Mouse (Mus musculus) intestine, embryonic 16.5 days (tissue): ENCODE results near the gene Akp3. TPM values are rescaled to one million over a fixed set of nuclear protein-coding genes. Genes with fewer than 3 reads are reported as not detected.

Experiments used
- ATAC-seq: fragments of 200-750 bp; cut with Nextera tagmentation; 2 replicates; pipeline ENCODE4 v1.8.0; 2017; ENCODE audit warnings: moderate TSS enrichment, moderate library complexity
- H3K27ac ChIP-seq: fragments of 300-500 bp; sonication (generic); 2 replicates; pipeline ENCODE4 v1.5.1; 2014; ENCODE audit warnings: mild to moderate bottlenecking, low read length
- H3K27me3 ChIP-seq: fragments of 300-500 bp; sonication (generic); replicated peaks from 2 replicates; pipeline ENCODE4 v1.6.1; 2014; ENCODE audit warnings: low read length, control low read depth, mixed read lengths; ENCODE audit not compliant: control insufficient read depth, insufficient read depth
- H3K36me3 ChIP-seq: fragments of 300-500 bp; sonication (generic); 2 replicates; pipeline ENCODE4 v1.6.1; 2014; ENCODE audit warnings: low read length, control low read depth; ENCODE audit not compliant: control insufficient read depth, insufficient read depth
- H3K4me1 ChIP-seq: fragments of 300-500 bp; sonication (generic); 2 replicates; pipeline ENCODE4 v1.6.1; 2014; ENCODE audit warnings: low read length, control low read depth, mixed read lengths; ENCODE audit not compliant: control insufficient read depth, insufficient read depth
- H3K4me2 ChIP-seq: fragments of 300-500 bp; sonication (generic); 2 replicates; pipeline ENCODE4 v1.6.1; 2014; ENCODE audit warnings: low read depth, low read length, control low read depth
- H3K4me3 ChIP-seq: fragments of 300-500 bp; sonication (generic); 2 replicates; pipeline ENCODE4 v1.5.1; 2014; ENCODE audit warnings: mild to moderate bottlenecking, low read length
- H3K9ac ChIP-seq: fragments of 300-500 bp; sonication (generic); 2 replicates; pipeline ENCODE4 v1.6.1; 2014; ENCODE audit warnings: low read depth, low read length
- H3K9me3 ChIP-seq: fragments of 300-500 bp; sonication (generic); 2 replicates; pipeline ENCODE4 v1.6.1; 2016; ENCODE audit warnings: low read length, control low read depth; ENCODE audit not compliant: control insufficient read depth
- WGBS: fragments of 180-500 bp; shearing (Covaris S2); extraction: QIAGEN DNeasy Blood & Tissue Kit; methylation state at CpG from one replicate; pipeline ENCODE4 v1.1.7; 2014; 5-methylcytosine and 5-hydroxymethylcytosine counted together
- polyA plus RNA-seq: library from polyadenylated mRNA; unstranded; fragments of >200 nt; fragmentation: Nextera tagmentation; extraction: Ambion mirVana; gene quantifications from 2 replicates; pipeline ENCODE4 v1.2.1, GENCODE M21; 2015

Gene Akp3
- polyA plus RNA-seq, 1 experiment from 2014 or later = 0.10 TPM

- no peaks in the 10 kb centered on the region for H3K36me3 ChIP-seq
- no peak overlapping the region for H3K27ac ChIP-seq
- WGBS = 45% methylated on average over 9 of the region's 9 CpGs
- no peaks in the 10 kb centered on the region for H3K9me3 ChIP-seq
- H3K27me3 ChIP-seq = peaks cover 21% of the 10 kb centered on the region
- no peak overlapping the region for H3K9ac ChIP-seq
- no peak overlapping the region for H3K4me3 ChIP-seq
- ATAC-seq = no peak
- H3K4me1 ChIP-seq = no peaks in the 10 kb centered on the region
- H3K4me2 ChIP-seq = no peak overlapping the region
Observed at GRCm38 (mm10) chr1:87164796-87165184, 40.0 kb downstream of the Akp3 start.

GRCm38 (mm10) chr1:87170458-87170857 lies 45.7 kb downstream of the Akp3 start:
- ATAC-seq = no peak
- H3K27ac ChIP-seq = no peak overlapping the region
- WGBS = 5% methylated on average over 19 of the region's 19 CpGs
- H3K9me3 ChIP-seq = no peaks in the 10 kb centered on the region
- no peak overlapping the region for H3K9ac ChIP-seq
- no peak overlapping the region for H3K4me3 ChIP-seq
- H3K4me2 ChIP-seq = no peak overlapping the region
- peaks cover 9% of the 10 kb centered on the region for H3K27me3 ChIP-seq
- H3K4me1 ChIP-seq = no peaks in the 10 kb centered on the region
- H3K36me3 ChIP-seq = no peaks in the 10 kb centered on the region

GRCm38 (mm10) chr1:87171312-87171711 lies 46.5 kb downstream of the Akp3 start:
- Histone ChIP-seq H3K9me3 (no peaks in the 10 kb centered on the region), H3K27ac (no peak overlapping the region), H3K4me3 (no peak overlapping the region), H3K4me1 (peaks cover 7% of the 10 kb centered on the region; the same call in 1 of the 2 replicates), H3K9ac (no peak overlapping the region), H3K27me3 (peaks cover 5% of the 10 kb centered on the region), H3K4me2 (no peak overlapping the region), H3K36me3 (no peaks in the 10 kb centered on the region)
- ATAC-seq = no peak
- WGBS = 80% methylated on average over 1 of the region's 1 CpGs

GRCm38 (mm10) chr1:87172316-87172715 lies 47.5 kb downstream of the Akp3 start:
- H3K27me3 ChIP-seq = peaks cover 5% of the 10 kb centered on the region

GRCm38 (mm10) chr1:87174006-87174955 lies 49.5 kb downstream of the Akp3 start:
- Histone ChIP-seq H3K27me3 (peaks cover 5% of the 10 kb centered on the region), H3K36me3 (no peaks in the 10 kb centered on the region), H3K9ac (no peak overlapping the region), H3K27ac (no peak overlapping the region), H3K4me2 (peak overlapping the region; percentile 7; the same call in 1 of the 2 replicates), H3K4me3 (no peak overlapping the region), H3K4me1 (peaks cover 7% of the 10 kb centered on the region; the same call in 1 of the 2 replicates), H3K9me3 (no peaks in the 10 kb centered on the region)
- 31% methylated on average over 28 of the region's 28 CpGs for WGBS
- ATAC-seq = peak; percentile 57

More at GRCm38 (mm10) chr1:87172316-87172715, 47.5 kb downstream of the Akp3 start:
- no peak overlapping the region for H3K4me3 ChIP-seq
- no peak overlapping the region for H3K27ac ChIP-seq
- H3K9me3 ChIP-seq = no peaks in the 10 kb centered on the region
- H3K9ac ChIP-seq = no peak overlapping the region
- 50% methylated on average over 9 of the region's 9 CpGs for WGBS
- no peak for ATAC-seq
- H3K4me1 ChIP-seq = peaks cover 7% of the 10 kb centered on the region; the same call in 1 of the 2 replicates
- no peaks in the 10 kb centered on the region for H3K36me3 ChIP-seq
- H3K4me2 ChIP-seq = no peak overlapping the region

GRCm38 (mm10) chr1:87175852-87176292 lies 51.1 kb downstream of the Akp3 start:
- ATAC-seq = peak; percentile 73
- H3K9ac ChIP-seq = no peak overlapping the region
- H3K4me3 ChIP-seq = no peak overlapping the region
- H3K4me1 ChIP-seq = peaks cover 7% of the 10 kb centered on the region; the same call in 1 of the 2 replicates
- peaks cover 9% of the 10 kb centered on the region for H3K27me3 ChIP-seq
- 16% methylated on average over 11 of the region's 11 CpGs for WGBS
- peak overlapping the region; percentile 20; the same call in 1 of the 2 replicates for H3K4me2 ChIP-seq
- H3K27ac ChIP-seq = no peak overlapping the region
- H3K9me3 ChIP-seq = no peaks in the 10 kb centered on the region
- no peaks in the 10 kb centered on the region for H3K36me3 ChIP-seq

Other genes starting within 250 kb of the Akp3 start
- gene Alppl2, start 35.0 kb upstream of the Akp3 start, polyA plus RNA-seq = not detected in 2 replicates
- gene Alpi, start 23.4 kb upstream of the Akp3 start, polyA plus RNA-seq = 256 and 345 TPM in 2 replicates
- 0.95 and 1.1 TPM in 2 replicates for gene Ecel1, start 31.5 kb downstream of the Akp3 start, polyA plus RNA-seq
- not detected in 2 replicates for gene Prss56, start 58.3 kb downstream of the Akp3 start, polyA plus RNA-seq
- 0.05 TPM in 1 of 2 replicates, not detected in the other for gene Chrnd, start 65.6 kb downstream of the Akp3 start, polyA plus RNA-seq
- gene Chrng, start 79.7 kb downstream of the Akp3 start, polyA plus RNA-seq = 0.13 and 0.21 TPM in 2 replicates
- gene Eif4e2, start 88.9 kb downstream of the Akp3 start, polyA plus RNA-seq = 161 and 172 TPM in 2 replicates
- 1.2 and 1.8 TPM in 2 replicates for gene Efhd1, start 139.4 kb downstream of the Akp3 start, polyA plus RNA-seq
- 38.4 and 39.1 TPM in 2 replicates for gene Gigyf2, start 202.0 kb downstream of the Akp3 start, polyA plus RNA-seq